Mouse (Mus musculus) liver, embryonic 12.5 days (tissue): ENCODE measurements around the gene Cldn34b3. TPM values are rescaled to one million over a fixed set of nuclear protein-coding genes. Genes with fewer than 3 reads are reported as not detected.
"Not testable (repeated sequence)": the region's sequence is repeated elsewhere in the genome, so short reads cannot be mapped to it uniquely, and the experiment has no call there.

Source experiments
- ATAC-seq: fragments of 200-750 bp; cut with Nextera tagmentation; 2 replicates; pipeline ENCODE4 v1.8.0; 2017; ENCODE audit warnings: moderate number of reproducible peaks, mild to moderate bottlenecking, moderate library complexity
- H3K27ac ChIP-seq: fragments of 300-500 bp; sonication (generic); 2 replicates; pipeline ENCODE4 v1.5.1; 2016; ENCODE audit warnings: mild to moderate bottlenecking
- H3K27me3 ChIP-seq: fragments of 300-500 bp; sonication (generic); replicated peaks from 2 replicates; pipeline ENCODE4 v1.6.1; 2016; ENCODE audit warnings: mild to moderate bottlenecking, moderate library complexity
- H3K36me3 ChIP-seq: fragments of 300-500 bp; sonication (generic); 2 replicates; pipeline ENCODE4 v1.6.1; 2016; ENCODE audit warnings: mild to moderate bottlenecking, moderate library complexity
- H3K4me1 ChIP-seq: fragments of 300-500 bp; sonication (generic); 2 replicates; pipeline ENCODE4 v1.6.1; 2016
- H3K4me2 ChIP-seq: fragments of 300-500 bp; sonication (generic); 2 replicates; pipeline ENCODE4 v1.6.1; 2016; ENCODE audit warnings: mild to moderate bottlenecking, moderate library complexity
- H3K4me3 ChIP-seq: fragments of 300-500 bp; sonication (generic); 2 replicates; pipeline ENCODE4 v1.5.1; 2016; ENCODE audit warnings: mild to moderate bottlenecking, moderate library complexity
- H3K9ac ChIP-seq: fragments of 300-500 bp; sonication (generic); 2 replicates; pipeline ENCODE4 v1.6.1; 2016; ENCODE audit warnings: mild to moderate bottlenecking, moderate library complexity
- H3K9me3 ChIP-seq: fragments of 300-500 bp; sonication (generic); replicated peaks from 2 replicates; pipeline ENCODE4 v1.6.1; 2016; ENCODE audit warnings: mild to moderate bottlenecking, moderate library complexity
- WGBS: fragments of 180-500 bp; shearing (Covaris S2); methylation state at CpG from one replicate; pipeline ENCODE4 v1.1.7; 2016; ENCODE audit not compliant: insufficient replicate concordance; 5-methylcytosine and 5-hydroxymethylcytosine counted together
- polyA plus RNA-seq: library from polyadenylated mRNA; unstranded; fragments of >200 nt; fragmentation: Nextera tagmentation; extraction: Ambion mirVana; gene quantifications from 2 replicates; pipeline ENCODE4 v1.2.1, GENCODE M21; 2016

Gene Cldn34b3
- polyA plus RNA-seq = not detected in 2 replicates

DNA sequence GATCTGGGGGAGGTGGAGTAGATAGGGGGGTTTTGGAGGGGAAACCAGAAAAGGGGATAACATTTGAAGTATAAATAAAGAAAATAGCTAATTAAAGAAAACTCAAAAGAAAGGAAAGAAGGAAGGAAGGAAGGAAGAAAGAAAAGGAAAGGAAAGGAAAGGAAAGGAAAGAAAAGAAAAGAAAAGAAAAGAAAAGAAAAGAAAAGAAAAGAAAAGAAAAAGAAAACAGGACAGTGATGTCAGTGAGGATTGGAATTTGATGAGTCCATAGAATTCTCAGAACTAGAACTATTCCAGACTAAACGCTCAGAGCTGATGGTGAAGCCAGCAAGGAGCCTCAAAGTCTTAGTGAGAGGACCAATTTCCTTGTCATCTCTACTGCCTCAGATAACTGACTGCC lies at the start of gene Cldn34b3:
TSS of gene Cldn34b3 (plus strand) at position 301 of the 400 bp plus-strand sequence.
- ATAC-seq, H3K4me3 ChIP-seq, H3K4me1 ChIP-seq, H3K9ac ChIP-seq, H3K27ac ChIP-seq, H3K36me3 ChIP-seq, H3K27me3 ChIP-seq, H3K9me3 ChIP-seq, H3K4me2 ChIP-seq: not testable (repeated sequence)
- 76% methylated on average over 1 of the region's 1 CpGs for WGBS

Other genes starting within 250 kb of the Cldn34b3 start
- gene Cldn34b4, start 129.0 kb downstream of the Cldn34b3 start, polyA plus RNA-seq = not detected in 2 replicates